In genomic region chr17:28141771-28142699, GRCm38 (mm10) we compare ENCODE assay signal across 8 mouse cellular contexts. TPM values are rescaled to one million over a fixed set of nuclear protein-coding genes. Genes with fewer than 3 reads are reported as not detected.
DNase-seq lines count a peak whose midpoint lies in the region; ATAC-seq and TF ChIP-seq lines count a peak whose summit lies in the region.

Gene Scube3, plus strand, starts transcription at chr17:28142141.

- TF ChIP-seq CTCF in embryonic fibroblast, embryonic 13.5 days (IDR thresholded peaks at IDR 0.05; ENCODE audit: borderline replicate concordance, insufficient read depth, low read length), result no peak

- peaks cover 87% of the 10 kb centered on the region for H3K27me3 ChIP-seq in heart, embryonic 12.5 days (replicated peaks)

- no peak for ATAC-seq in heart, embryonic 12.5 days (ENCODE audit: insufficient number of reproducible peaks, low FRiP score)

- peak within 1 kb of the TSS; percentile 72 for H3K4me3 ChIP-seq in heart, embryonic 12.5 days
- H3K4me3 ChIP-seq in embryonic fibroblast, embryonic 13.5 days (ENCODE audit: insufficient read depth, low read length), result peak within 1 kb of the TSS; percentile 36

- no peak for TF ChIP-seq POLR2A in embryonic fibroblast, embryonic 13.5 days (IDR thresholded peaks at IDR 0.05; ENCODE audit: low read depth, low read length)

- H3K9ac ChIP-seq in heart, embryonic 12.5 days, result peak within 1 kb of the TSS; percentile 75

- no peaks in the 10 kb centered on the region for H3K9me3 ChIP-seq in heart, embryonic 12.5 days (replicated peaks)

- no peak within 1 kb of the TSS for H3K27ac ChIP-seq in heart, embryonic 12.5 days (ENCODE audit: poor library complexity, severe bottlenecking)
- no peak within 1 kb of the TSS for H3K27ac ChIP-seq in embryonic fibroblast, embryonic 13.5 days (ENCODE audit: insufficient read depth, low read length)

- intact Hi-C loops in heart, postnatal 36 days (cut with DNase I), result no loop called here
- intact Hi-C loops in gastrocnemius, postnatal 36 days (cut with DNase I), result no loop called here

- peak within 1 kb of the TSS; percentile 100 for H3K4me2 ChIP-seq in heart, embryonic 12.5 days

- H3K36me3 ChIP-seq in heart, embryonic 12.5 days, result no peaks in the 10 kb centered on the region

- H3K4me1 ChIP-seq in heart, embryonic 12.5 days (replicated peaks), result peaks cover 45% of the 10 kb centered on the region
- peaks cover 2% of the 10 kb centered on the region; the same call in 1 of the 2 replicates for H3K4me1 ChIP-seq in embryonic fibroblast, embryonic 13.5 days (ENCODE audit: control insufficient read depth, insufficient read depth, low read length)

- DNase-seq in heart, postnatal 36 days, result no peak
- peak; percentile 51 for DNase-seq in Muller cell, postnatal 12 days (ENCODE audit: inconsistent ontology term)
- DNase-seq in kidney, postnatal 14 days, result peak; percentile 39
- peak; percentile 86 for DNase-seq in neural tube, embryonic 10.5 days (ENCODE audit: extremely low spot score, low spot score)
- DNase-seq in gastrocnemius, postnatal 36 days, result no peak
- DNase-seq in spleen, postnatal 36 days (ENCODE audit: low spot score in 2 of 2), result no peak

- WGBS in heart, embryonic 12.5 days, result under 1% methylated on average over 85 of the region's 97 CpGs

RNA-seq across cellular contexts. Expression of gene Scube3, which starts in this region (rescaled TPM):
- polyA plus RNA-seq in heart, embryonic 12.5 days (2016; fragmentation: Nextera tagmentation; extraction: Ambion mirVana), result 1.1 and 1.2 TPM in 2 replicates
- total RNA-seq in heart, postnatal 36 days (2021), result under 1 TPM; 0.53 to 0.70 TPM
- polyA plus RNA-seq in embryonic fibroblast, embryonic 13.5 days (2011; ENCODE audit: insufficient read length, low read depth, missing spikeins), result 3.3 and 4.7 TPM in 2 replicates
- total RNA-seq in gastrocnemius, postnatal 36 days (2021), result under 1 TPM; 0.13 to 0.15 TPM

Comparison
In these comparisons a context has a peak if more than half of its experiments do, and no peak if none do; other contexts are left out.
1. DNase-seq: peak in Muller cell, postnatal 12 days (single experiment), kidney, postnatal 14 days (single experiment) and neural tube, embryonic 10.5 days (single experiment); none in heart, postnatal 36 days (0 of 2), gastrocnemius, postnatal 36 days (0 of 2) and spleen, postnatal 36 days (0 of 2).